Mouse (Mus musculus) adrenal gland, adult (tissue): ENCODE measurements around the gene Asb18.
A peak's percentile ranks its signal among the peaks of the same experiment; 100 is the strongest.

Source experiments
- DNase-seq, 2 experiments: peaks; one replicate each; pipeline ENCODE4 v3.0.0; 2022 to 2023; ENCODE audit warnings: low spot score in 1 of 2; ENCODE audit not compliant: inconsistent age in 2 of 2

Gene Asb18

DNA sequence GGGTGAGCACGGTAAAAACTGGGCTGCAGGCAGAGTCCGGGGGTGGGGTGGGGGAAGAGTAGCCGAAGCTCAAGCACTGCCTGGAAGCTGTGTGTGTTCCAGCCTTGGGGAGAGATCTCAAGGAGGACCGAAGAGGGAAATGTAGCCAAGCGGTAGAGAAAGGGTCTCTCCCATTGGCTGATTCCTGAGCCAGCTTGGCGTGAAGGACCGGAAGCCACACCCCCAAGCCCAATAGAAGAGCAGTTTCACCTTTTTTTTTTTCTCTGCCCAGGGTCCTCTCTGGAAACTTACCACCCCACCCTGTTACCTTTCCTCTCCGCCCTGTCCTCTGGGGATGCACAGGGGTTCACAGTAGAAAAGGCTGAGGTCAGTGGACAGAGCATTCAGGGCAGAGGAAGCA is 39.9 kb downstream of the Asb18 start:
- DNase-seq, result no peak

DNA sequence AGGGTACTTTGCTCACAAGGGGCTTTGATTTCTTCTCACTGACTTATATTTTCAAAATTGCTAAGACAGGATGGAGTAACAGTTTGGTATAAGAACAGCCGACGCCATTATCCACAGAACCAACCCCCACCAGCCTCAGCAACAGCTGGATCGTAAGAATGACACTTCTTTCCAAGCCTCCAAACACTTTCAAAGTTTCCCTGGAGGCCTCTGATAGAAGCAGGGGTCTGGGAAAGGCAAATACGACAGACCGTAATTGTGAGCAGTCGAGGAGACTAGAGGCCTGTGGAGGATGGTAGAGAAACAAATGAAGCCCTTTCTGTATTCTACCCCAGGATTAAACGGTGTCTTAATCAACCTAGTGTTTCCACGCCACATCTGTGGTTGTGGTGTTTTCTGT is 42.6 kb downstream of the Asb18 start:
- DNase-seq, result no peak

- DNase-seq, result no peak
Measured at GRCm38 (mm10) chr1:89969714-89970110, 44.8 kb downstream of the Asb18 start.

GRCm38 (mm10) chr1:89969072-89969713 is 45.3 kb downstream of the Asb18 start:
- DNase-seq, result peak in 1 of 2 experiments; percentile 23

- DNase-seq, result peak in 1 of 2 experiments; percentile 38
Measured at GRCm38 (mm10) chr1:89968111-89968851, 46.2 kb downstream of the Asb18 start.

DNA sequence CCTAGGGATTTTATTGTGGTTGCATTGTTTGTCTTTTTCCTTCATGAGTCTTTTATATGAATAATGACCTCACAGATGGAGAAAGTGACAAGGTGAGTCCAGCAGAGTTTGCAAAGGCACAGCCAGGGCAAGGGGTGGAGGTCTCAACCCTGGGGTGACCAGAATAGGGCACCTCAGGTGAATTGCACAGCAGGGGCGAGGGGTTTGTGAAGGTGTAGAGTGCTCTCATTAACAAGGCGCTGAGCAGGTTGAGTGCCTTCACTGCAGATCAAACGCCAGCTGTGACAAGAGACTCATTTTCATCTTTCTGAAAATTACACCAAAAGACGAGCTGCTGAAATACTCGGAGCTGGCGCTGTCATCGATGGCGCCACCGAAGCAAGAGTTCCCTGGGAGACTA is 46.9 kb downstream of the Asb18 start:
- DNase-seq, result no peak

DNA sequence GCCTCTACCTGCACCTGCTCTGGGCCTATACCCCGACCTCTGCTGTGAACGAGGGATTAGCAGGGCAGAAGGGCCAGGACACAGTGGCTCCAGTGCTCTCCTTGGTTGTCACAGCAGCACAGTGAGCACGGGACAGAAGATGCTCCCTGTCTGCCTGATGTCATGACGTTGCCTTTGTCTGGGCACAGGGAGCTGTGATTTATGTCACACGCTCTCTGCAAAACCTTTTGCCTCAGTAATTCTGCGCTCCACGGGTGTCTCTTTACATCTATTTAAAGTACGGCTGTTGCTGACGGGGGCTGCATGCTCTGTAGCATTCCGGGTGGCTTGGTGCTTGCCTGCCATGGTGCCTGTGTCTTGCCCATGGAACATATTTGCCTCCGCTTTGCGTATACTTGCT is 50.0 kb downstream of the Asb18 start:
- no peak for DNase-seq

DNA sequence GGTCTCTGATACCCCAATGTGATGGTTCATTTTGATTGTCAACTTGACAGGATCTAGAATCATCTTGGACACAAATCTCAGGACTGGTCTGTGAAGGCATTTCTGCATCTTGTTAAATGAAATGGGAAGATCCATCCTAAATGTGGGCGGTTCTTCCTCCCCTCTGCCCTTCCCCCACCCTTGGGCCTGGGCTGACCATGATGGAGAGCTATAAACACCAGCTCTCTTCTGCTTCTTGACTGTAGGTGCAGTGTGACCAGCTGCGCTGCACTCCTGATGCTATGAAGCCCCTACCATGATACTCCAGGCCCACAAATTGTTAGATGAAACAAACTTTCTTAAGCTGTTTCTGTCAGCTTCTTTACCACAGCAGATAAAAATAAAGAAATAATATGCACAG is 51.2 kb downstream of the Asb18 start:
- DNase-seq, result no peak

DNA sequence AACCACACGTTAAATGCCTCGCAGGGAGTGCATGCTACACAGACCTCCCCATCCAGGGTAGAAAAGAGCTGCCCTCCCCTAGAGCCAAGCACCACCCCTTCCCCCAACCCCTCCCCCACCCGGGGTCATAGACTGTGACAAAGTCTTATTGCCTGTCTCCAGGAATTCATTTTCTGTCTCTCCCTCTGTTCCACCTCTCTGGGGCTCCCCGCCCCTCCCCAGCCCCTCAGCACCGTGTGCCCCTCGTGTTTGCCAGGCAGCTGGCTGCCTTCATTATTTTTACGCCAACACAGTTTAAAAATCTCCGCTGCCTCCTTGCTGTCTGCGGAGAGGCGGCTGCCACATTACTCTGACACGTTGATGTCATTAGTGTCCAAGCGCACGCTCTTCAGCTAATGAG is 52.4 kb downstream of the Asb18 start:
- no peak for DNase-seq

GRCm38 (mm10) chr1:89959393-89959792 is 55.1 kb downstream of the Asb18 start:
- DNase-seq, result no peak

DNA sequence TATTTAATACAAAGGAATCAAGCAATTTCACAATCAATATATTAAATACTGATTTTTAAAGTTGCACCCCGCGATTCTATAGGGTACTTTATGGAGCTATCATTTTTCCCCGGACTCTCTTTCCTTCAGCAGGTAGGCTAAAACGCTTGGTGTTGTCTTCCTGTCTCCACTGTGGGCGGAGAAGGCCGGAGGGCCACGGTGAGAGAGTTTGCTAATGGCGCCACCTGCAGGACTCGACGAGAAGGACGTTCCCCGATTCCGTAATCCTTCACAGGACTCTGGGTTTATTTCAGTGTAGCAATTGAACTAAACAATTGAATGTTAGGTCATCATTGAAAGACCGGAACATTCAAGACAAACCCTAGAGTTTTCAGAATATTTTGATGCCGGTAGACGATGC is 71.3 kb downstream of the Asb18 start:
- peak; percentile 66 to 90 for DNase-seq

DNA sequence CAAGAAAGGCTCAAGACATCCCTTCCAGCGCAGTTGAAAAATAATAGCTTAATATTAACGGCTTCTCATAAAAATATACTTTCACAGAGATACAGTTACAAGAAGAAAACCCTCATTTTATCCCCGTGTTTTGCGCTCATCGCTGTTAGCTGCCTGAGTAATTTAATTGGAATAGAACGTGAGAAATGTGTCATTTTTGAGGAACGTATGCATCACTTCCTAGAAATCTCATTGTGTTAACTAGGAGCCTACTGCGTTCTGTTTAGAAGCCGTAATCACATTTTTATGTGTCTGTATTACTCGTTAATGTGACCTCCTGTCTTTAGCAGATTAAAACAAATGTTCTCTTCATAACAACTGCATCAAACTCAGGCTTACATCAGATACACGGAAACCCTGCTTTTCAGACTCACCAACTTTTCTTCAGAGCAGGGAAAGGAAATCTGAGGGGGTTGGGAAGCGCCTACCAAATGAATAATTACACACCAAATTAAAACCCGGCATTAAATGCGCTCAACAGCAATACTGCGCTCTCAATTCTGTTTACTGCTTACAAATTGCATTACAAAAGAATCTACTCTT is 72.0 kb downstream of the Asb18 start:
- peak in 1 of 2 experiments; percentile 27 for DNase-seq

DNA sequence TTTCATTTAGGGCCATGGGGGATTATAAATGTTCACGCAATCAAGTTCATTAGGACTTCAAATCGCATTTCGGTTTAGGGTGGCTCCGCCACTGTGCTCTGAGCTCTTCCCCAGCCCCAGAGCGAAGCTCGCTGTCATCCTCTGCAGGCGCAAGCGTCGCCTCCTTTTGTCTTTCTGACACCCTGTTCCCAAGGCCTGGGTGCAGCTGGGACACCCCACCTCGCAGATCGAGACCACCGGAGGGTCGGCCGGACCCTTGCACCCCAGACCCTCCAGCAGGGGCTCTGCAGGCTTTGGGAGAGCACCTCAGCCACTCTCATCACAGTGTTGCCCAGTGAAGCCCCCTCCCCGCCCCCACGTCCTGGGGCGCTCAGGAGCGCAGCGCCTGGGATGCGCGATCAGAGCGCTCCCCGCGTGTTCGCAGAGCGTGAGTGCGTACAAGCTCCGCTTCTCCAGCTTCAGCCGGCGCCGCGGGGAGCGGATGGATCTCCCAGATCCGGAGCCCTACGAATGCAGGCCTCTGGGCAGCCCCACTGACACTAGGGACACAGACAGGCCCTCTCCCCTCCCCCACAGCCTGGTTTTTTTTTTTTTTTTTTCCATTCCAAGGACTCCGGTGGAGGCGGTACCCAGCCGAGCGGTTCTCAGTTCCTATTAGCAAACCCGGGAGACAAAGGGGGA is 72.6 kb downstream of the Asb18 start:
- peak in 1 of 2 experiments; percentile 49 for DNase-seq

- peak in 1 of 2 experiments; percentile 23 for DNase-seq
Measured at GRCm38 (mm10) chr1:89940961-89941524, 73.4 kb downstream of the Asb18 start.

DNA sequence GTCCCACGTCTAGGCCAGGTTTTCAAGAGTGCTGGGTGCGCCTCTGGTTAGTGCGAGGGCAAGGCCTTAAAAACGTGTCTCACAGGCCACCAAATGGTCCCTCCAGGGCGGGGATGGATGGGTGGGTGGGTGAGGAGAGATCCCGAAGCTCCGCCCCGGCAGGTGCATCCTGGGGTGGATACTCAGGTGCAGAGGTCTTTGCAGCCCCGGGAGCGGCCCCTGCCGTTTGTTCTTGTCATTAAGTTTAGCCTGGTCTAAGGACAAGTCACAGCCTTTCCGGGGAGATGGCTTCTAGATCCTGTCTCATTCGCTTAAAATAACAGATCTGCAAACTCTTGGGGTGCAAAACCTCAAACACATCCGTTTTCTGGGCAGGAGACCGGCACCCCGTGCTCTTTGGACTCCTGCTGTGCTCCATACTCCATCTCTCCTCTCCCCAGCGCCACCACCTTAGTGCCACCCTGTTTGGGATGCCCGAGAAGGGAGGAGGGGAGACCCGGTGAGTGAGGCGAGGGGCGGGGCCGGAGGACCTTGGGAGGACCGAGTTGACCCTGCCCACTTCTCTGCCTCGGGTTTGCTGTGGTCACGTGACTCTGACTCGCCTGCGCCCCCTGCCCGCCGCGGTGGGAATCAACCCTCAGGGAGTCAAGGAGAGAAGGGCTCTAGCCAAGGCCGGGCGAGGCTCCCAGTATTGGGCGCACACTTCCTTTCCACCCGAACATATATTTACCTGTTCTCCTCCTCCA is 74.3 kb downstream of the Asb18 start:
- peak; percentile 56 to 85 for DNase-seq

GRCm38 (mm10) chr1:89939596-89939960 is 74.9 kb downstream of the Asb18 start:
- DNase-seq, result no peak

DNA sequence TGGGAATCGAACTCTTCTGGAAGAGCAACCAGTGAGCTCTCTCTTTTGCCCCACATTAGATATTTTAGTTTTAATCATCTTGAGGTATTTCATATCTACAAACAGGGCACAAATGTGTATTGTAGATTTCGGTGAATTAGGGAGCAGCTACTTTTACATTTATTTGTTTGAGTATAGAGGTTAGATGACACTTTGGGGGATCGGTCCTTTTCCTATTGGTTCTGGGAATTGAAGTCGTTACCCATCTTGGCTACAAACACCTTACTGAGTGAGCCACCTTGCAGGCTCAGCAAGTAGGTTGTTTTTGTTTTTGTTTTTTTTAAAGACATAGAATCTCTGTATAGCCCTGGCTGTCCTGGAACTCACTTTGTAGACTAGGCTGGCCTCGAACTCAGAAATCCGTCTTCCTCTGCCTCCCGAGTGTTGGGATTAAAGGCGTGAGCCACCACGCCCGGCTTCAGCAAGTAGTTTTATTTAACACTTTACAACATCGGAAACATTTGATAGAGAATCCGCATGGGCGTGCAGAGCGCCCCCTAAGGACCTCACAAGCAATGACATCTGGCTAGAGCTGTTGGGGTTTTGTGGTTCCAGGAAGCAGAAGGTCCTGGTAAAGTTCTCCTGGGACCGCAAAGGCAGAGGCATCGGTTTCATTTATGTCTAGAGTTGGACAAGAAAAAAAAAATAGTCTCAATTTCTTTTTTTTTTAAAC is 75.4 kb downstream of the Asb18 start:
- no peak for DNase-seq

- DNase-seq, result no peak
Measured at GRCm38 (mm10) chr1:89935493-89936348, 78.7 kb downstream of the Asb18 start.
